Mouse (Mus musculus): ENCODE results near the gene Vmn1r57. TPM values are rescaled to one million over a fixed set of nuclear protein-coding genes. Genes with fewer than 3 reads are reported as not detected.
"Not testable (repeated sequence)": the region's sequence is repeated elsewhere in the genome, so short reads cannot be mapped to it uniquely, and the experiment has no call there.

Vmn1r57 gene
- total RNA-seq (2022): not detected

DNA sequence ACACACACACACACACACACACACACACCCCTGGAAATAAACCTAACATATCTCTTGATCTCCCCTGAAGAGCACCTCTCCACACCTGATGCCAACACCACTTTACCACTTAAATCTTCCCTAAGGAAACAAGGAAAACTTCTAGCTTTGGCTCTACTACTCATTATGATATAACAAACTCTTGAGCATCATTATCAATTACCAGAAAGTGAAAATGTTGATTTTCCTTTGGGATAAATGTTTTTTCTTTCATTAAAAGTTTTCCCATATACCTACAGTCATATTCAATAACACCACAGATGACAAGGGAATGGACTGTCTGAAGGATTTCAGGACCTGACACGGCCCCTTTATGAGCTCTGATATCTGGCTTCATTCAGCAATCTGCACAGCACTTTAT lies at the start of gene Vmn1r57:
Vmn1r57 (plus strand) TSS at position 301 of the 400 bp plus-strand sequence.
- DNase-seq (ENCODE audit: low spot score in 2 of 2): not testable (repeated sequence)

DNA sequence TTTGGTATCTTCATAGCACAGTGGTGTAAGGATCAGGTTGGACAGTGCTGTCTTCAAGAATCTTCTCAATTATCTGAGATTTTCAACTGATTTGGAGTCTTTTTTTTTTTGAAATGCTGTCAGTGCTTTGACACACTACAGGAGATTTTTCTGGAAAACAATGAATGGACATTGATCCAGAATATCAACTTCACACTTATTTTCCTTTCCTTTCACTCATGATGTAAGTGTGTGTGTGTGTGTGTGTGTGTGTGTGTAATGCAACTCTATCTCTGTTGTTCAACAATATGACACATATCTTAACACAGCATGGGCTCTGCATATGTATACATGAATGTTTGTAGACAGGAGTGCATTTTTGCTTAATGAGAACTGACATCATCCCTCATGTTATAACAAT lies 21.6 kb upstream of the Vmn1r57 start, which contains the start of gene Vmn1r56:
Vmn1r56 (minus strand) TSS at position 101 of the 400 bp plus-strand sequence.
- not testable (repeated sequence) for DNase-seq (ENCODE audit: low spot score in 2 of 2)

DNA sequence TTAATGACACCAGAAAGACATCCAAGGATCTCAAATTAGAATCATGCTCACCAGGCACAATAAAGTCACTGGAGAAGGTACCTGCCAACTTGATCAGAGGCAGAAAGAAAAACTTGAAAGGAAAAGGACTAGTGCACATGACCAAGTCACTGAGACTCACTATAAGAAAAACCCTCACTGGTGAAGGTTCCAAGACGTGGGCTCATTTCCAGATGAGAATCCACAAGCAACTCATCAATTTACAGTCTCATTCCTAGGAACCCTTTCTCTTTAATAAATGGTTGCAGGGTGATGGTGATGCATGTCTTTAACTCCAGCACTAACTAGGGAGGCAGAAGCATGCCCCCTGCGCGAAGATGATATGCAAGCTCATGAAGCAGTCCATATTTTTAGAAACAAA lies 44.8 kb downstream of the Vmn1r57 start:
- no peak for DNase-seq (ENCODE audit: low spot score in 2 of 2)

Other genes with a start within 250 kb of the Vmn1r57 start
- 1 to 10 TPM in 3 of 4 experiments, under 1 TPM in 1; 0.58 to 1.6 (median 1.1) TPM for gene Sbk3, start 247.3 kb upstream of the Vmn1r57 start, total RNA-seq (2022)
- gene Zfp579, start 222.3 kb upstream of the Vmn1r57 start, total RNA-seq (2022): 1 to 10 TPM; 7.1 to 9.8 (median 8.7) TPM
- 10 to 100 TPM in 2 of 4 experiments, 1 to 10 TPM in 2; 8.3 to 11.7 (median 10.2) TPM for gene Zfp524, start 204.1 kb upstream of the Vmn1r57 start, total RNA-seq (2022)
- 10 to 100 TPM; 22.4 to 25.7 (median 24.6) TPM for gene Fiz1, start 203.8 kb upstream of the Vmn1r57 start, total RNA-seq (2022)
- gene Gm44973, start 203.0 kb upstream of the Vmn1r57 start, total RNA-seq (2022): not detected
- 10 to 100 TPM; 12.4 to 16.3 (median 13.7) TPM for gene Zfp865, start 198.1 kb upstream of the Vmn1r57 start, total RNA-seq (2022)
- not detected for gene Ccdc106, start 197.9 kb upstream of the Vmn1r57 start, total RNA-seq (2022)
- not detected for gene 4632433K11Rik, start 184.4 kb upstream of the Vmn1r57 start, total RNA-seq (2022)
- 1 to 10 TPM; 2.3 to 3.0 (median 2.7) TPM for gene Zfp784, start 180.0 kb upstream of the Vmn1r57 start, total RNA-seq (2022)
- 1 to 10 TPM; 1.5 to 3.7 (median 3.1) TPM for gene Zfp580, start 167.0 kb upstream of the Vmn1r57 start, total RNA-seq (2022)
- 10 to 100 TPM; 38.2 to 52.9 (median 47.0) TPM for gene U2af2, start 156.3 kb upstream of the Vmn1r57 start, total RNA-seq (2022)
- 100 to 1,000 TPM; 164 to 200 (median 181) TPM for gene Epn1, start 138.3 kb upstream of the Vmn1r57 start, total RNA-seq (2022)
- gene Rfpl4, start 101.5 kb upstream of the Vmn1r57 start, total RNA-seq (2022): not detected
- 1 to 10 TPM; 2.1 to 2.9 (median 2.5) TPM for gene Rasl2-9, start 92.5 kb upstream of the Vmn1r57 start, total RNA-seq (2022)
- not detected for gene Vmn1r55, start 68.8 kb upstream of the Vmn1r57 start, total RNA-seq (2022)
- gene Vmn1r56, start 21.7 kb upstream of the Vmn1r57 start, total RNA-seq (2022): not detected
- not detected for gene Gm5065, start 132.0 kb downstream of the Vmn1r57 start, total RNA-seq (2022)
- not detected for gene Nlrp2, start 132.5 kb downstream of the Vmn1r57 start, total RNA-seq (2022)
- not detected for gene Vmn1r58, start 194.9 kb downstream of the Vmn1r57 start, total RNA-seq (2022)
- gene Vmn1r59, start 238.3 kb downstream of the Vmn1r57 start, total RNA-seq (2022): not detected

Data from gastrocnemius, adult 8-10 months (tissue).